Mouse (Mus musculus): ENCODE data around the gene Mgmt.

- no peak for TF ChIP-seq TAL1 (IDR thresholded peaks at IDR 0.05; ENCODE audit: low read length)
- TF ChIP-seq GATA1 (IDR thresholded peaks at IDR 0.05; ENCODE audit: low read length): no peak
Measured at GRCm38 (mm10) chr7:137069768-137070167, 175.4 kb downstream of the Mgmt start.

Data from erythroblast, embryonic 14.5 days (primary cell).